Mouse (Mus musculus): ENCODE results near the gene Sox5.

- no peak for TF ChIP-seq CTCF (IDR thresholded peaks at IDR 0.05; ENCODE audit: low read depth)
- no peak for TF ChIP-seq EP300 (IDR thresholded peaks at IDR 0.05; ENCODE audit: low read depth)
Measured at GRCm38 (mm10) chr6:144343338-144343737, 438.4 kb downstream of the Sox5 start.

All from liver, embryonic 14.5 days (tissue).